Mouse (Mus musculus): Measurements from ENCODE around the gene Dusp11.

DNA sequence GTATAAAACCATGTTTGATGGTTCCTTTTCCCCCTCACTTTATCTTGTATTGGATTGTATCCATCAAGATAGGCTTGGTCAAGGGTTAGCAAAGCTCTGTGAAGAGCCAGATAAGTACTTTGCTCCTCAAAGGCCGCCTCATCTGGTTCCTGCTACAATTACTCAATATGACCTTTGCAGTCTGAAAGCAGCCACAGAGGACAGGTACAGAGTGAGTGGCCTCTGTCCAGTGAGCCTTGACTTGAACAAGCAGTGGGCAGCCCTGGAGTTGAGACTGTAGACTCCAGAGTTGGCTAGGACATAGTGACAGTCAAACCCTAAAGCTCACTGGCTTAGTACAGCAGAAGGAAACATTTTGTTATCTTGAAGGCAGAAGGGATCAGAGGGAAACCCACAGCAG is 32.2 kb downstream of the Dusp11 start:
- TF ChIP-seq CTCF (IDR thresholded peaks at IDR 0.05; ENCODE audit: low read depth), result no peak
- no peak for TF ChIP-seq EP300 (IDR thresholded peaks at IDR 0.05; ENCODE audit: low read depth)

Data from liver, postnatal 0 days (tissue).